Mouse (Mus musculus) Patski (cell line): ENCODE results near the gene Bcl2l12. TPM values are rescaled to one million over a fixed set of nuclear protein-coding genes. Genes with fewer than 3 reads are reported as not detected.
A peak's percentile ranks its signal among the peaks of the same experiment; 100 is the strongest.

ENCODE experiments used
- ATAC-seq: fragments of 100-300 bp; one replicate; pipeline ENCODE4 v1.8.0; 2021
- CTCF ChIA-PET: fragments of 350-600 bp; sonication (Branson Sonifier 250); formaldehyde crosslinking; loops from one replicate; lab custom pipeline; 2022; ENCODE audit warnings: inconsistent platforms; lab: Charles Lee
- POLR2A ChIA-PET: fragments of 350-600 bp; sonication (Branson Sonifier 250); formaldehyde crosslinking; loops from one replicate; lab custom pipeline; 2022; ENCODE audit warnings: antibody characterized with exemption, inconsistent platforms; lab: Charles Lee
- DNase-seq: peaks from one replicate; pipeline ENCODE4 v3.0.0-alpha.2; 2011; ENCODE audit warnings: low read depth, low spot score
- H3K27me3 ChIP-seq: fragments of 371-371 bp; one replicate; pipeline ENCODE4 v1.5.1; 2021
- CTCF ChIP-seq: fragments of 100-300 bp; IDR thresholded peaks from one replicate; pipeline ENCODE4 v1.5.1; 2021
- in situ Hi-C: fragments of 300-500 bp; cut with MboI; formaldehyde crosslinking; loops from 3 replicates; pipeline ENCODE4 v1.11.1; 2018; ENCODE audit warnings: low pct_unique_long_range_greater_than_20kb, mixed read lengths
- polyA plus RNA-seq: library from polyadenylated mRNA; unstranded; gene quantifications from one replicate; pipeline ENCODE4 v1.2.3, GENCODE M21; 2021

Bcl2l12 gene
- polyA plus RNA-seq, 1 experiment from 2014 or later, result 19.9 TPM

GRCm38 (mm10) chr7:45019031-45019571 lies 20.6 kb upstream of the Bcl2l12 start:
- DNase-seq (no peak), ATAC-seq (no peak)
- TF ChIP-seq CTCF, result no peak
- H3K27me3 ChIP-seq, result no peaks in the 10 kb centered on the region
- ChIA-PET POLR2A (interaction anchor here (1.7 kb wide), 1 partner anchor 40 kb away, joined by 5 read pairs; no protein-coding TSS in a partner anchor), CTCF (interaction anchor here (0.9 to 1.8 kb wide), 2 partner anchors 8 to 18 kb away, joined by 3 to 5 read pairs; no protein-coding TSS in a partner anchor)
- in situ Hi-C loops, result no loop called here

GRCm38 (mm10) chr7:45017242-45018061 lies 18.9 kb upstream of the Bcl2l12 start, which contains the start of gene Rras:
Gene Rras, plus strand, starts transcription at chr7:45017961.
- in situ Hi-C loops, result no loop called here
- no peak for TF ChIP-seq CTCF
- POLR2A ChIA-PET, result interaction anchor here (0.7 to 1.7 kb wide), 6 partner anchors 11 to 42 kb away, joined by 3 to 5 read pairs (median 4); partner anchors contain the start of gene Prr12
- ATAC-seq (peak; percentile 82), DNase-seq (peak; percentile 98)
- no peaks in the 10 kb centered on the region for H3K27me3 ChIP-seq
- CTCF ChIA-PET, result interaction anchor here (0.8 to 1.8 kb wide), 8 partner anchors 8 to 50 kb away, joined by 3 to 8 read pairs (median 4); no protein-coding TSS in a partner anchor

- DNase-seq (no peak), ATAC-seq (no peak)
- no peak for TF ChIP-seq CTCF
- in situ Hi-C loops, result no loop called here
- CTCF ChIA-PET, result interaction anchor here (1.1 to 1.8 kb wide), 4 partner anchors 28 to 49 kb away, joined by 3 to 4 read pairs (median 3); no protein-coding TSS in a partner anchor
- POLR2A ChIA-PET, result interaction anchor here (1.2 to 1.3 kb wide), 3 partner anchors 10 to 36 kb away, joined by 3 to 5 read pairs (median 4); partner anchors contain the start of gene Prr12
- H3K27me3 ChIP-seq, result no peaks in the 10 kb centered on the region
These were observed 18.2 kb upstream of the Bcl2l12 start for GRCm38 (mm10) chr7:45016761-45017160.

- TF ChIP-seq CTCF, result no peak
- DNase-seq (peak; percentile 99), ATAC-seq (peak; percentile 60)
- in situ Hi-C loops, result no loop called here
- CTCF ChIA-PET, result interaction anchor here (1.8 kb wide), 1 partner anchor 27 kb away, joined by 4 read pairs; no protein-coding TSS in a partner anchor
- POLR2A ChIA-PET, result interaction anchor here (0.6 to 3.2 kb wide), 5 partner anchors 10 to 120 kb away, joined by 3 to 17 read pairs (median 3); partner anchors contain the start of genes Bcl2l12, Flt3l, Gm45713 and Irf3
- H3K27me3 ChIP-seq, result no peaks in the 10 kb centered on the region
These were observed 17.6 kb upstream of the Bcl2l12 start, which contains the start of gene Scaf1 for GRCm38 (mm10) chr7:45015957-45016612. Gene Scaf1, minus strand, starts transcription at chr7:45016363.

GRCm38 (mm10) chr7:45015344-45015956 lies 16.9 kb upstream of the Bcl2l12 start:
- ChIA-PET CTCF (interaction anchor here (0.7 to 1.5 kb wide), 3 partner anchors 10 to 33 kb away, joined by 3 to 4 read pairs (median 3); no protein-coding TSS in a partner anchor), POLR2A (interaction anchor here (1.0 to 3.2 kb wide), 4 partner anchors 11 to 54 kb away, joined by 3 to 17 read pairs (median 4); partner anchors contain the start of genes Bcl2l12 and Irf3)
- no peaks in the 10 kb centered on the region for H3K27me3 ChIP-seq
- in situ Hi-C loops, result no loop called here
- ATAC-seq (no peak), DNase-seq (no peak)
- TF ChIP-seq CTCF, result no peak

GRCm38 (mm10) chr7:45014096-45014451 lies 15.6 kb upstream of the Bcl2l12 start:
- in situ Hi-C loops, result no loop called here
- ChIA-PET CTCF (interaction anchor here (0.8 to 1.5 kb wide), 2 partner anchors 10 to 39 kb away, joined by 3 to 4 read pairs; no protein-coding TSS in a partner anchor), POLR2A (interaction anchor here (2.0 to 3.2 kb wide), 2 partner anchors 10 to 12 kb away, joined by 7 to 17 read pairs; no protein-coding TSS in a partner anchor)
- no peaks in the 10 kb centered on the region for H3K27me3 ChIP-seq
- DNase-seq (no peak), ATAC-seq (no peak)
- no peak for TF ChIP-seq CTCF

- TF ChIP-seq CTCF, result no peak
- ATAC-seq (no peak), DNase-seq (no peak)
- ChIA-PET CTCF (interaction anchor here (0.8 kb wide), 1 partner anchor 38 kb away, joined by 3 read pairs; no protein-coding TSS in a partner anchor), POLR2A (interaction anchor here (2.0 to 3.2 kb wide), 2 partner anchors 9 to 12 kb away, joined by 7 to 17 read pairs; no protein-coding TSS in a partner anchor)
- in situ Hi-C loops, result no loop called here
- H3K27me3 ChIP-seq, result no peaks in the 10 kb centered on the region
These were observed 15.0 kb upstream of the Bcl2l12 start for GRCm38 (mm10) chr7:45013366-45014095.

- in situ Hi-C loops, result no loop called here
- ATAC-seq (no peak), DNase-seq (no peak)
- no peaks in the 10 kb centered on the region for H3K27me3 ChIP-seq
- no peak for TF ChIP-seq CTCF
- POLR2A ChIA-PET, result interaction anchor here (2.0 to 3.2 kb wide), 2 partner anchors 8 to 11 kb away, joined by 7 to 17 read pairs; no protein-coding TSS in a partner anchor
- CTCF ChIA-PET, result interaction anchor here (1.2 kb wide), 1 partner anchor 11 kb away, joined by 3 read pairs; no protein-coding TSS in a partner anchor
These were observed 14.3 kb upstream of the Bcl2l12 start for GRCm38 (mm10) chr7:45012824-45013223.

- ATAC-seq (no peak), DNase-seq (no peak)
- in situ Hi-C loops, result no loop called here
- no peak for TF ChIP-seq CTCF
- CTCF ChIA-PET, result interaction anchor here (1.2 kb wide), 1 partner anchor 10 kb away, joined by 3 read pairs; no protein-coding TSS in a partner anchor
- POLR2A ChIA-PET, result interaction anchor here (0.6 kb wide), 1 partner anchor 37 kb away, joined by 3 read pairs; no protein-coding TSS in a partner anchor
- H3K27me3 ChIP-seq, result no peaks in the 10 kb centered on the region
These were observed 13.5 kb upstream of the Bcl2l12 start for GRCm38 (mm10) chr7:45012011-45012410.
